Mouse (Mus musculus): ENCODE measurements at regions not wholly inside any gene's neighbourhood (a gene's known extent, or its start where the extent isn't known, plus 50 kb on each side); places are given as distances from the start of the nearest gene placed in this dataset.
"Not testable (repeated sequence)": the region's sequence is repeated elsewhere in the genome, so short reads cannot be mapped to it uniquely, and the experiment has no call there.

DNA sequence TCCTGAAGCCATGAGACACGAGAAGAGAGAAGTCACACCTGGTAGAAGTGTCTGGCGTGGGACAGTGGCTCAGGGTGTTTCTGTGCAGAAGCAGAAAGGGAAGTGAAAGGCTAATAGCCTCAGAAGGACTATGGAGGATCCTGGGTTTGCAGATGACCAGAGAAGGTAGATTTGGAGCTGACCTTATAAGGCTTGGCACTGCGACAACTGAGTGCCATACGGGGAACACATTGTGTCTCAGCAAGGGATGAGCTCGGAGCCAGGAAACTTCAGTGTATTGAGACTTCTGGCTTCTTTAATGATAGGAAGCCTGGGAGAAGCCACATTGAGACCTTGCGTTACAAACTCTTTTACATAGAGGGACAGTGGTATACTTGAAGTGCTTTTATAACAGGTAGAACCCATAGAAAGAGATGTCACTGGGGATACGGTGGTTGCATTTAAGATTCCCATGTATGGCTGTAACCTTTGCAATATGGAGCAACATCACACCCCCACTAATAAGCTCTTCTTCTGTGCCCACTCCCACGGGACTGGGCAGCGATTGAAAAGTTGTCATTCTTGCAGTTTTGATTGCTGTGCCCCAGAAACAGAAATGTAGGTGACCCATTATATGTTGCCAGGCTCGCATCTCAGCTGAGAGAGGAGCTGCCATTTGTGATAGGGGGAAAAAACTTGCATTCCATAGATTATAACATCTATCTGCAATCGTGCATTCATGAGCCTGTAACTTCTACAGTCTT is 61.8 kb upstream of the Dync1i1 start:
- no peak for DNase-seq (ENCODE audit: low spot score)

DNA sequence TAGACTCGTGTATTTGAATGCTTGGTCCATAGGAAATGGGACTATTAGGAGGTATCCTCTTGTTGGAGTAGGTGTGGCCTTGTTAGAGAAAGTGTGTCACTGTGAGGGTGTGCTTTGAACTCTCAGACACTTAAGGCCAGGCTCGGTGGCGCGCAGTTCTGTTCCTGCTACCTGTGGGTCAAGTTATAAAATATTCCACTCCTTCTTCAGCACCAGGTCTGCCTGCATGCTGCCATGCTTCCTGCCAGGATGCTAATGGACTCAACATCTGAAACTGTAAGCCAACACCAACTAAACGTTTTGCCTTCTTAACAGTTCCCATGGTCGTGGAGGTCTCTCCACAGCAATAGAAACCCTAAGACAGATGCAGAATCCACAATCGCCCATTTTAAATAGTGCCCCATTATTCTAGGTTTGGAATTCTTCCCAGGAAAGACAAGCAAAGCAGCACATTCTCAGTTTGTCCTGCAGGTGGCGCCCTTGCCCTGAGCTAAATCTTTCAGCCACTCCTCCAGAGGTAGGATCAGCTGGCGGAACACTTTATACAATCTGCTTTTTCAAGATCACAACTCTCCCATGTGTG is 80.2 kb upstream of the Dync1i1 start:
- DNase-seq (ENCODE audit: low spot score) = peak; percentile 57

DNA sequence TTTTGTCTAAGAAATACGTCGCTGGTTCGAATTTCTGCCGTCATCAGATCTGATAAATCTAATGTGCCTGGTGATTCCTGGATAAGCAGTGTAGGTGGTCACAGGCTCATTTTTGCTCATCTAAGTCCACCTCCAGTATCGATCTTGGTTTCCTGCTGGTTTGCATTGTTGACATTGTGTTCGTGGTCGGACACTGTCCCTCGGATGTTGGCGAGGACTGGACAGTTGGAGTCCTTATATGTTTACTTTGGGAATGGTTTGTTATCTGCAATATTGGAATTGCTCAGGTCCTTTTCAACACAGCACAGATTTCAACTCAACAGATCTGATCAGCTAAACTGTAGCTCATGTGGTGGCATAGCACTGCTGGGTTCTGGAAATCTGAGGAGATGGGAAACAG is 91.2 kb upstream of the Dync1i1 start:
- no peak for DNase-seq (ENCODE audit: low spot score)

DNA sequence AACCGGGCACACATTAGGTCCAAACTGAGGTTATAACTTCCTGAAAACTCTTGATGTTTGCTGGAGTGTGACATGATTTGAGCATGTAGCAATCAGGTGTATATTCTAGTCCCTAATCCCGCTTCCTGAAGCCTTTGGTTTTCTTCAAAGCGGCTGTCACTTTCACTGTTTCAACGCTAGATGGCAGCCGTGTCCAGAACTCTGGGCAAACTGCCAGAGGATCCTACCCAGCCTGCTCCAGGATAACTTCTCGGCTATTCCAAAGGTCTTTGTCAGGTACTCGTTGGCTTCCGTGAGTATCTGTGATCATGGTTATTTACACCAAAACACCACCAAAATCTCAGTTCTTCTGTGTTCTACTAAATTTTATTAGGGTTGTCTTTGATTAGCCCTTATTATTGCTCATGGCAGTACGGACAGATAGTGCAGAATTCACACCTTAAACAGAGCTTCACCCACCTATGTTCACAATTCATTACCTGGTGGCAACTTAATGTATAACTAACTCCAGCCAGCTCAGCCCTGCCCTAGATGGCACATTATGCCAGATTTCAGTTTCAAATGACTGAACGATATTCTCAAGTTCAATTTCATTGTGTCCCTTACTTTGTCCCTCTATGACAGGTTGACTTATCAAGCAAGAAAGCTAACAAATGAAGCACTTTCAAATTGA is 92.3 kb upstream of the Dync1i1 start:
- peak; percentile 22 for DNase-seq (ENCODE audit: low spot score)

DNA sequence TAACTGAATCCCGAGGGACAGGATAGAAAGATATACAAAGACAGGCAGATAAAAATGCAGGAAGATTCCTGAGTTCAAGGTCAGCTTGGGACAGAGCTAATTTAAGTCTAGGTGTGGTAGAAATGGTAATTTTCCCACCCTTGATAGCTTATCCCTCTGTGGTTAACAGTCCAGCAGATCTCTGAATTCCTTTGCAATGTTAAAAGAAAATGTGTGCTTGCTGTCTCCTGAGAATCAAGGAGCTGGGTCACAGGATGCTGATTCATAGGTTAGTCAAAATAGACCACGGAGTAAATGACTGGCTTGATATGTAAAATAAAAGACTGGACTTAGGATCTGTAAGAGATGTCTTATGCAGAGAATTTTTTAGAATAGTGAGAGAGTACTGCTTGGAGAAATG is 101.4 kb upstream of the Dync1i1 start:
- DNase-seq (ENCODE audit: low spot score) = no peak

DNA sequence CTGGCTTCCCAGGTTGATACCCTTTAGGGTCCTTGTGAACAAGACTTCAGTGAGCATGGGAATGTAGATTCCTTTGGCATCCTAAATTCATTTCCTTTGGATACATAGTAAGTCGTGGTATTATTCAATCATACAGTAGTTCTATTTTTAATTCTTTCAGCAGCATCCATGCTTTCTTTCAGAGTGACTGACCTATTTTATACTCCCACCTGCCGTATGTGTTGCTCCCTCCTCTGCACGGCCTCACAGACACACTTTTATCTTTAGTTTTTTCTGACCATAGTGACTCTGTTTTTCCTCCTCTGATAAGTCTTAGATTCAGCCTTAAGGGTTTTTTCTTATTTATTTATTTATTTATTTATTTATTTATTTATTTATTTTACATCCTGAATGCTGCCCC is 103.9 kb upstream of the Dync1i1 start:
- no peak for DNase-seq (ENCODE audit: low spot score)

DNA sequence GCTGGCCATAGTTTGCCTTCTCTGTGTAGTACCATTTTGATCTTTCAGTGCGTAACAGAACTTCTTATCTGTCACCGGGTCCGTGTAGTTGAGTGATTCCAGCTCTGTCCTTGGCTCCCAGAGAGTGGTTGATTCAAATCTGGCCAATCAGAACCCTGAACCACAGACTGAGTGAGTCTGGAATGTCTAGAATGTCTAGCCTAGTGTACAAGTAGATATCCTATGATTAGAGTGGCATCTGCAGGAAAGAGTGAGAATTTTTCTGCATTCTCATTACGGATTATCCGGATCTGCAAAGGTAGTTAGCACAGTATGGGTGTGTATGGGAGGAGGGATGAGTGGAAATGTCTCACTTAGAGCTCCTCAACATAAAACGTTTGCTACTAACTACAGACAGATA is 97.9 kb upstream of the Pdk4 start:
- no peak for DNase-seq (ENCODE audit: low spot score)

DNA sequence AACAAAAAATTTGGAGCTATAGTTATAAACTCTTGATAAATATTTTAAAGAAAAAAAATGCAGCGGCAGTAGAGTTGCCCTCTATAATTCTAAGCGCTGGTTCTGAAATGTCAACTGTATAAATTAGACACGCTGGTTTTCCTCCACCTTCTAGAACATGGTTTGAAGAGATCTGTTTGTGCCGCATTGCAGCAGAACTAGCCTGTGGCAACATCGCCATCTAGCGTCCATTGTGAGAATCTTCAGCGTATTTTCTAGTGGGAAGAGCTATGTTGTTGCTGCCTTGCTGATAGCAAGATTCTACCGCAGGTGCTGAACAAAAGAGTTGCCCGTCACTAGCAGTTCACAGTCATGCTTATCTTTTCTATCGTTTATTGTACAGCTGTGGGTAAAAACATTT is 93.5 kb upstream of the Pdk4 start:
- peak; percentile 62 for DNase-seq (ENCODE audit: low spot score)

DNA sequence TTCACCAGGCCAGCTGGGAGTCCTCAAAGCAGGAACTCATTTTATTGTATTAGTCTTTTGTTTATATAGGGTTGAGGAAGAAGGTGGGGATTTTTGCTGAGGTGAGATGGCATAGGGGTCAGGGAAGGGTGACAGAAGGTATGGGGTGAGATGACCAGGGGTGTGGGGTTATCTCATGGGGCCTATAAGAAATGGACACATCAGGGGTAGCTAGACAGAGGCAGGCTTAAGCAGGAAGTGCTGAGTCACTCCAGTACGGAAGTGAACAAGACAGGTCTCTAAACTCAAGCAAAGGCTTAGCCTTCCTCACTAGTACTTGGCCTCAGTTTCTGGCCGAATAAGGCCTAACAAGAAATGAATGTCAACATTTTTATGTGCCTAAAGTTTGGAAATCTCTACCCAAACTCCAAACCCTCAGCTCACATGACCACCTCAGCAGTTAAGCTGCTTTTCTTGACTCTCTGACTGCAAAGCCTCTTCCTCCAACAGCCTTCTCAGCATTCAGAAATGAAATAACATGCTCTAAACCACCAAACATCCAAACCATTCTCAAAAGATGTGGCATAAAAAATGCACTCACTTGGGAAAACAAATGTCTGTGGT is 86.9 kb upstream of the Pdk4 start:
- DNase-seq (ENCODE audit: low spot score) = no peak

DNA sequence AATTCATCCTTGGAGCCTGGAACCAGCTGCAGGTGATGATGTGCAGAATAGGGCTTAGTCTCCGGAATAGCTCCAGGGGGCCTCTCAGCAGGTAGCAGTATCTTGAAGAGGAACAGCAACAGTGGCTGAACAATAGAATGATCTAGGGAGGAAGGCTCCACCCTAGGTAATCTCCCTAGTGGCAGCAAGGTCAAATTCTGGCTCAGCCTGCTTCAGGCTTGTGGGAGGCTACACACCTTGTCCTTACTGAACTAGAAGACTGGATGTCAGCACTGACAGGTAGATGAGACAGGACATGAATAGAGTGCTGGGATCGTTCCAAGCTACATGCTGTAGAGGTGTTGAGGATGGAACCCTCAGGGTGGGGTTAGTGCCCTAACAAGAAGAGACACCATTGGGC is 80.8 kb upstream of the Pdk4 start:
- not testable (repeated sequence) for DNase-seq (ENCODE audit: low spot score)

DNA sequence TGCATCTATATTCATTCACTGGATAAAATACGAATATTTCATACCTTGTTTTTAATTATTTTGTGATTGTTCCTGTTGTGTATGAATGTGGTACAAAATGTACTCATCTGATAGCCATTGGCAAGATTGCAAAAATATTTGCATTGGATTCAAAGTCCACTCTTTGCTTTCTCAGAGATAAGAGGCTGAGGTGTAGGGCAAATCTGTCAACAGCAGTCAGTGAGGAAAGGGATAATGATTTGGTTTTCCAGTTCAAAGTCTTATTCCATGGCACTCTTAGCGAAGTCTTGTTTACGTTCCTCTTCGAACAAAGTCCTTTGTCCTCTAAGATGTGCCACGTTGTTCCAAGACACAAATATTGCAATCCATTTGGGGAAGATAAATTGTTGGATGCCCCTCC is 70.5 kb upstream of the Pdk4 start:
- no peak for DNase-seq (ENCODE audit: low spot score)

DNA sequence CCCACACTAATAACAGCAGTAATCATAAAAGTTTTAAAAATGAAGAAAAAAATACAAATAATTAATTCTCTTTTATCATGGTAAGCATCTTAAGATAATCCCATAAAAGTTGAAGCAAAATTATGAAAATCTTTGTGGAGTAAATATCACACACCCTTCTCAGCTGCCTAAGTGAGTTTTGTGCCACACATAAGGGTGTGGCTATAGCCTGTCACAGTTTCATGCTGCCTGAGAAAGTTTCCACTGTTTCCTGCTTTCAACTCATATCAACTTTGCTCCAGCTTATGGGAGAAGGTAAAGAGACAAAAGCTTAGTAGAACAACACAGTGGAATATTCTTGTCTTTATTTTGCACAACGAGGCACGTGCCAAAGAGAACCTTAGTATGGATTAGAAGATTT is 68.9 kb upstream of the Pdk4 start:
- DNase-seq (ENCODE audit: low spot score) = no peak

DNA sequence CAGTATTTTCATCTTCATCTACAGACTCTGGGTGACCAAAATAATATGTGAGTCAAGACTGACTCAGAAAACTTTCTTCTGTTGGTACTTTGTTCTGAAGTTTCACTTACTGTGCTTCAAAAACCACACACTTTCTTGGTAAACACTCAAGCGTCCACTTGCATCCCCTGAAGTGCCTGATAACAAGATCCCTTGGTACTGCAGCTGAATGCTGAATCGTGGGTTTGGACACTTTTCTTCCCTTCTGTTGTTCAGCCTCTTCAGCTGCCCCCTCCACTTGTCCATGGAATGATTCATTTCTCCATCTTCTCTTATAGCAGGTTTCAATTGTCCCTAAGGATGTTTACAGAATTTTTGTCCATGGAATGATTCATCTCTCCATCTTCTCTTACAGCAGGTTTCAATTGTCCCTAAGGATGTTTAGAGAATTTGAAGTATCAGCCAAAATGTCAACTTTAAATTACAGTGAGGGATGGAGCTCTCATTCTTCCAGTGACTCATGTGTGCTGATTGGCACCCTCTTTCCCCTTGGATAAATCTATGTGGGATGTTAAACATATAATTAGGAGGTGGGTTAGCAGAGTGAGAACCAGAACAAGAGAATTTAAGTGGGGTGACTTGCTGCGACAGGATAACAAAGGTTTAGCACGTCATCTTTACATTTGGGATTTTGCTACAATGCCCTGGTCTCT is 57.7 kb upstream of the Pdk4 start:
- DNase-seq (ENCODE audit: low spot score) = no peak

DNA sequence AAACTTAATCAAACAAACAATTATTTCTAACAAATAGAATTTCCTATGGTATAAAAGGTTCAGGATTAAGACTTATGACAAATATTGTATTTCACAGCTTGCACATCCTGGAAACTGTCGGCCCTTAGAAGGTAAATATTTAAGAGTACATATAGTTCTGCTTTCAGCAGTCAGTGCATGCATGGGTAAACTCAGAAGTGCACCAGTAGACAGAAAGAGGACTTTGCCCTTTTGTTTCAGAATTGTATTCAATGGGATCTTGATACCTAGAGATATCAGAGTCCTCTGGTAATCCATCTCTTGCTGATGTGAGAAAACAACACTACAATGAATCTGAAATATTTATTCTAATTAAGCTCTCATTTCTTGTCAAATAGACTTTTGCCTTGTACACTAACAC is 54.0 kb upstream of the Pdk4 start:
- DNase-seq (ENCODE audit: low spot score) = no peak
